Mouse (Mus musculus): ENCODE measurements at regions not wholly inside any gene's neighbourhood (a gene's known extent, or its start where the extent isn't known, plus 50 kb on each side); places are given as distances from the start of the nearest gene placed in this dataset.
A peak's percentile ranks its signal among the peaks of the same experiment; 100 is the strongest.

GRCm38 (mm10) chr16:48126797-48127196 lies 156.7 kb upstream of the Dppa4 start:
- DNase-seq (ENCODE audit: low spot score in 2 of 2), result peak; percentile 12 to 26

GRCm38 (mm10) chr16:48127338-48127737 lies 156.2 kb upstream of the Dppa4 start:
- no peak for DNase-seq (ENCODE audit: low spot score in 2 of 2)

- DNase-seq (ENCODE audit: low spot score in 2 of 2), result no peak
Observed at GRCm38 (mm10) chr16:48155355-48155754, 128.2 kb upstream of the Dppa4 start.

- DNase-seq (ENCODE audit: low spot score in 2 of 2), result no peak
Observed at GRCm38 (mm10) chr16:48190399-48190798, 93.1 kb upstream of the Dppa4 start.

- no peak for DNase-seq (ENCODE audit: low spot score in 2 of 2)
Observed at GRCm38 (mm10) chr16:48192197-48192596, 91.3 kb upstream of the Dppa4 start.

- no peak for DNase-seq (ENCODE audit: low spot score in 2 of 2)
Observed at GRCm38 (mm10) chr16:48214976-48215375, 68.6 kb upstream of the Dppa4 start.
